Mouse (Mus musculus) right cerebral cortex, postnatal 4 days (tissue): ENCODE measurements around the gene Strn4.

Experiments used
- DNase-seq: peaks from one replicate; pipeline ENCODE4 v3.0.0-alpha.2; 2022

The Strn4 gene

GRCm38 (mm10) chr7:16879796-16880547 lies 64.3 kb downstream of the Strn4 start:
- DNase-seq: no peak

- DNase-seq: no peak
Measured at GRCm38 (mm10) chr7:16880615-16881014, 64.9 kb downstream of the Strn4 start.

GRCm38 (mm10) chr7:16883162-16883561 lies 67.5 kb downstream of the Strn4 start:
- DNase-seq: no peak

GRCm38 (mm10) chr7:16884334-16884733 lies 68.6 kb downstream of the Strn4 start:
- no peak for DNase-seq

GRCm38 (mm10) chr7:16885271-16885776 lies 69.6 kb downstream of the Strn4 start:
- DNase-seq: peak; percentile 59

- no peak for DNase-seq
Measured at GRCm38 (mm10) chr7:16885905-16886304, 70.2 kb downstream of the Strn4 start.
